Mouse (Mus musculus): ENCODE results near the gene Lmo1.

DNA sequence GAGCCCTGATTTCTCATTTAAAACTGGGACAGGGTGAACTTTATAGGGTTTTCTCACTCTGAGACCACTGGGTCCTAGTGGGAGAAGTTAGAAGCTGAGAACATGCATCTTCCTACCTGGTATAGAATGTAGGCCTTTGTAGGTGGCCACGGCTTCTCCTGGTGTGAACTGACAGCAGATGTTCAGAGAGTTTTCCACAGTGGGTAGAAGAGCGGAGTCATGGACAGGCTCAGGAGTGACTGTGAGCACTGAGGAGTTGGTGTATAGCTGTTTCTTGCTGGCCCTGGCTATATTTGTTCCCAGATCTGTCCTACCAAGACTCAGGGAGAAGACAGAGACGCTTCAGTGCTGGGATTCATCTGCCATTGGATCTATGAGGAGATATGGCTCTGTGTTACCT lies 73.8 kb downstream of the Lmo1 start:
- TF ChIP-seq CTCF (IDR thresholded peaks at IDR 0.05; ENCODE audit: control insufficient read depth, insufficient read depth, low read length) (no peak), POLR2A (IDR thresholded peaks at IDR 0.05; ENCODE audit: borderline replicate concordance, control insufficient read depth, low read depth, low read length) (no peak)
